Mouse (Mus musculus): ENCODE results near the gene Ndrg2.
"Not testable (repeated sequence)": the region's sequence is repeated elsewhere in the genome, so short reads cannot be mapped to it uniquely, and the experiment has no call there.

Ndrg2 gene

DNA sequence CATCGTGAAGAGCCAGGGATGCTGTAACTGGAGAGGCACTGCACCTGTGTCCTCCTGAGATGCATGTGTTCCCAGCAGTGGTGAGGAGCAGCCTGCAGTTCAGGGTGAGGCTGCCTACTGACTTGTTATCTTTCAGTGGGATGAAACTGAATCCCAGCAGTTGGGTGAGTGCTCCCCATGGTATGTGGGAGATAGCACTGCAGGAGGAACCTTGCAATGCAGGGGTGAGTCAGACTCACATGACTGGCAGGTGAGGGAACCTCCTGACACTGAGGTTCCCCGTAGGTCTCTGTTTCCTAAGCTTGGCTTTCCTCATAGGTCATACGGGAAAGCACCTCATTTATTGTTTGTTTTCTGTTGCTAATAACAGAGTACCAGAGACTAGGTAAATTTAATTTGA is 36.4 kb downstream of the Ndrg2 start:
- DNase-seq (ENCODE audit: low spot score in 2 of 2): no peak

DNA sequence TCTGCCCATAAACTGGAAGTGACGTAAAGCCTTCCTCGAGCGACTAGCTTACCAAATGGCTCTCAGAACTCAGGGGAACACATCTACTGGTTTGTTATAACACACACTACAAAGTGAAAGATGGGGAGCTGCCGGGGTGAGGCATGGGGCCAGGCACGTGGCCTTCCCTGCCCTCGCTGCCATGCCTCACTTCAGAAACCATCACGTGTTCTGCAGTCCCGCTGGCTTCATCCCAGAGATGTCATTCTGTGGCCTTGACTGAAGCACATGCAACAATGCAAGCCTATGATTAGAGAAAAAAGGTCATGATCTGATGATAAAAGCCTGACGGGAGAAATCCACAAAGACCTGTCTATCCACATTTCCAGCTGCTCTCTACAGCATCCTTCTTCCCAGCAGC is 42.2 kb downstream of the Ndrg2 start:
- DNase-seq (ENCODE audit: low spot score in 2 of 2): no peak

DNA sequence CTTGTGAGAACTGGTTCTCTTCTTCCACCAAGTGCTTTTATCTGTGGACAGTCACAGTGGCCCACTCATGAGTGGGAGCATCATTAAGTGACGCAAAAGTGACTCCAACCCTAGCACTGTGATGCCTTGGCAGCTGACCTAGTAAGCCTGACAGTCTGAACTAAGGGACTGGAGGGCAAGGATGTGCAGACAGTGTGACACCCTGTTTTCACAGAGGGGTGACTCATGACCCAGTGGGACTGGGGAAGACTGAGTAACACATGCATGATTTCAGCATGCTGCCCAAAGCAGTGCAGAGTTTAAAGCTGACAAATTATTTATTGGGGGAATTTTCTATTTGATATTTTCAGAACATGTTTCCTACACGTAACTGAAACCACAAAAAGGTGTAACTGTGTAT is 43.2 kb downstream of the Ndrg2 start:
- DNase-seq (ENCODE audit: low spot score in 2 of 2): no peak

DNA sequence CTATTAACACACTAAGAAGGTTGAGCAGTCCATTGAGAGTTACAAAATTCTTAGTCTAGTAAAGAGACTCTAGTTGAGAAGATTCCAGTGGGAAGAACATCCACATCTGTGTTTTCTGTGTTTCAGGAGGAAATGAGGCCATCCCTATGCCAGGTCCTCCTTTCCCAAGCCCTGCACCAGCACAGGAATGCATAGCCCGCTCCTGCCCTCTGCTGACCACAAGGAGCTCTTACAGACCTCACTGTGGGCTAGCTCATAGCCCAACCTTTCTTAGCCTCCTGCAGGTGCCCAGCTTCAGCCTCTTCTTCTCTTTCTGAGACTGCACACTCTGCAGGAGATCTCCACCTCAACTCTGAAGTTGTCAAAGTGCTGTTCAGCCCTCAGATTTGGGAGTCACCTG is 50.4 kb downstream of the Ndrg2 start:
- not testable (repeated sequence) for DNase-seq (ENCODE audit: low spot score in 2 of 2)

DNA sequence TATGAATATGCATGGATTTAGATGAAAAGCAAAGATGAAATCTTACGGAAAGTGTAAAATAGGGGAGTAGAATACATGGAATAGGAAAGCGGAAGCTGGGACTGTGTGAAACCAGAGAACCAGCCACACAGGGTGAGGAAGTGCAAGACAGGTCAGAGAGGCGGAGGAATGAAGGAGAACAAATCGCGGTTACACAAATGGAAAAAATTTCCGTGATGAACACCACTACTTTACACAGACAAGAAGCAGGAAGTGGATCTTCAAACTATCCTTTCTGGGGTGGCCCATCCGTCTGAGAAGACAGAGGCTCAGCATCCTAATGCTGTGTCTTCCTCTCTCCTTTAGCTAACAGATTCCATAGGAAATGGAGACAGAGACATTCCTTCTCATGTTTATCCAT is 58.7 kb downstream of the Ndrg2 start:
- DNase-seq (ENCODE audit: low spot score in 2 of 2): not testable (repeated sequence)

Data from left cerebral cortex, adult 9 months (tissue).